Mouse (Mus musculus) cerebellum, adult 9-10 months (tissue): ENCODE data around the gene Stc2.

ENCODE experiments used
- DNase-seq: peaks from one replicate; pipeline ENCODE4 v3.0.0; 2022

Stc2 gene

DNA sequence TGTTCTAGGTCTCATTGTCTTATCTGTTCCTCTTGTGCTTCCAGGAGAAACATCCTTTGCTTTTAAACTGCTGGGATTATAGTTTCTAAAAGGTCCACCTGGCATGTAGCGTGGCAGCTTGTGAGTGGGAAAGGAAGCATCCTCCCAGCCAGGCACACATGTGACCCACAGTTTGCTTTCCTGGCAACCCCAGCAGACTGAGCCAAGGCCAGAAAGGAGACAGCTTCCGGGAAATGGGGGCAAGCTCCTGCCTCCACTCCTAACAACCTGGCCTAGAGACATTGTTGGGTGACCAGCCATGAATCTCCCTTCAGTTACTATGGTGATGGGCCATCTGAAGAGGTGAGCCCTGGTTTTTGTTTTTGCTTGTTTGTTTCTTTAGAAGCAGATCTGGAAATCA, 3.9 kb downstream of the Stc2 start:
- DNase-seq = no peak

- no peak for DNase-seq
Measured at GRCm38 (mm10) chr11:31365280-31365679, 4.6 kb downstream of the Stc2 start.

DNA sequence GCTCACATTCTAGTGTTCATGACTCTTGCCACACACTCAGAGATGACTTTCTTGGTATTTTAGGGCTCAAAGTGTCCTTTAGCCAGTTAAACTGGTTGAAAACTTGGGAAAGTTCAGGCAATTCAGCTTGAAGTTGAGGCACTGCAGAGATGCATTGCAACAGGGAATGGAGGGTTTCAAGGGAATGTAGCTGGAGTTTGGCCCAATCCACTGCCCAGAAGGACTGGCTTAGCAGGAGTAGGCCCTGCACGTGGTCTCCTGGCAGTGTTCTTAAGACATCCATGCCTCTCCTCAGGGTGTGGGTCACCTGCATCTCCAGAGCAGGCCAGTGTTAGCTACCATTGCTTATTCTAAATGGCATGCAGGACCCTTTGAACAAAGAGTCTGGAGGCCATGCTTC, 7.0 kb downstream of the Stc2 start:
- no peak for DNase-seq

- no peak for DNase-seq
Measured at GRCm38 (mm10) chr11:31362330-31362729, 7.5 kb downstream of the Stc2 start.

GRCm38 (mm10) chr11:31361047-31361446, 8.8 kb downstream of the Stc2 start:
- DNase-seq = no peak

- DNase-seq = no peak
Measured at GRCm38 (mm10) chr11:31359283-31359902, 10.5 kb downstream of the Stc2 start.

- no peak for DNase-seq
Measured at GRCm38 (mm10) chr11:31358453-31358852, 11.4 kb downstream of the Stc2 start.

DNA sequence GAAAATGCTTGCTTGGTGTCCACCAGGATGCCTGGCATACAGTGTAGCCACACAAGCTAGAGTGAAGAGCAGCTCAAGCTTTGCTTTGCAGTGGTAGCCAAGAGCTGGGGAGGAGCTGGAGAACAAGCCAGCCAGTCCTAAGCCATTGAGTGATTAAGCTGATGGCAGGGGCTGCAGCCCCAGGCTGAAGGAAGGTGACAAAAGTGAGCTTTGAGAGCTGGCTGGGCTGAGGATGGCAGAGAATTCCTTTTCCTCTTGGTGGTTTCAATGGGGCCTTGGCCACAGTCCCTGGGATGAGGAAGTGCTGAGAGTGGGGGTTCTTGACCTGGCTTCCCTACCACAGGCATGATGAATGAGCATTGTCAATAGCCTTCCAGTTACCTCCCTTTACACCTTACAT, 13.0 kb downstream of the Stc2 start:
- no peak for DNase-seq

DNA sequence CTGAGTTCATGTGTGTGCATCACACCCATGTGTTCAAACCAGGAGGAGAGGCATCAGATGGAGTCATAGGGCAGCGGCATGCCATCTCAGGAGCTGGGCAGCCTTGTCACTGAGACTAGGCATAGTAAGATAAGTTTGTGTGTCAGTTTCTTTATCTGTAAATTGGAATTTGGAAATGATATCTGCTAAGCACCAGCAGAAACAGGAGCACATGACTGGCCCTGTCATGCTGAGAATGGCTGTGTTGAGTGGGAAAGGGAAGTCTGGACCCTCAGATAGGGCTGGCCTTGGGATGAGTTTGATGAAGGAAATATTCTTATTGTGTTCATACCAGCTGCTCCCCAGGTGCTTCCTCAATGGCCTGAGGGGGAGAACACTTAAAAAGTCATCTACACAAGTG, 14.1 kb downstream of the Stc2 start:
- no peak for DNase-seq

DNA sequence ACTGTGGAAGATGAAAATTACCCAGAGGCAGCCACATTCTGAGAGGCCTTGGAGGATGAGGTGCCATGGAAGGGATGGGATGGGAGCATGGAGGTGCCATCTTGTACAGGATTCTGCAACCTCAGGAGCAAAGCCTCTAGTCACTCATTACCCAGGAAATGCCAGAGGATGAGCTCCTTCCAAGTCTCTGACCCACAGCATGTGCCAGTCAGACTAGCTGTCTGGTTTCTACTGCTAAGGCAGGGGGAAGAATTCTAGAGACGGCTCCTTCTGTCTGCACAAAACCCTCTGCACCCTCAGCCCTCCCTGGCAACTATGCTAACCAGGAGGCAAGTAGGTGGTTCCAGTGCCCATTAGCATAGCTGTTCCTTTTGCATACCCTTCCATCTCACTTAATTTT, 15.4 kb downstream of the Stc2 start:
- no peak for DNase-seq
